Mouse (Mus musculus) hindbrain, embryonic 11.5 days (tissue): Measurements from ENCODE around the gene Batf2. TPM values are rescaled to one million over a fixed set of nuclear protein-coding genes. Genes with fewer than 3 reads are reported as not detected.
"Not testable (repeated sequence)": the region's sequence is repeated elsewhere in the genome, so short reads cannot be mapped to it uniquely, and the experiment has no call there.

Source experiments
- ATAC-seq: fragments of 200-750 bp; cut with Nextera tagmentation; 2 replicates; pipeline ENCODE4 v1.8.0; 2017; ENCODE audit warnings: mild to moderate bottlenecking, moderate TSS enrichment, moderate library complexity; ENCODE audit not compliant: low FRiP score
- DNase-seq: peaks from one replicate; pipeline ENCODE4 v3.0.0-alpha.2; 2015; ENCODE audit warnings: low spot score
- H3K27ac ChIP-seq: fragments of 300-500 bp; sonication (generic); 2 replicates; pipeline ENCODE4 v1.5.1; 2014; ENCODE audit warnings: mild to moderate bottlenecking, low read depth, low read length
- H3K27me3 ChIP-seq: fragments of 300-500 bp; sonication (generic); 2 replicates; pipeline ENCODE4 v1.6.1; 2014; ENCODE audit warnings: mild to moderate bottlenecking, low read length, moderate library complexity, mixed read lengths; ENCODE audit not compliant: control insufficient read depth, insufficient read depth
- H3K36me3 ChIP-seq: fragments of 300-500 bp; sonication (generic); 2 replicates; pipeline ENCODE4 v1.6.1; 2014; ENCODE audit warnings: mild to moderate bottlenecking, low read length, moderate library complexity, mixed read lengths; ENCODE audit not compliant: control insufficient read depth, insufficient read depth
- H3K4me1 ChIP-seq: fragments of 300-500 bp; sonication (generic); replicated peaks from 2 replicates; pipeline ENCODE4 v1.6.1; 2014; ENCODE audit warnings: low read length, mixed read lengths; ENCODE audit not compliant: control insufficient read depth, insufficient read depth
- H3K4me2 ChIP-seq: fragments of 300-500 bp; sonication (generic); replicated peaks from 2 replicates; pipeline ENCODE4 v1.6.1; 2014; ENCODE audit warnings: mild to moderate bottlenecking, low read depth, low read length
- H3K4me3 ChIP-seq: fragments of 300-500 bp; sonication (generic); 2 replicates; pipeline ENCODE4 v1.5.1; 2014; ENCODE audit warnings: low read depth, low read length
- H3K9ac ChIP-seq: fragments of 300-500 bp; sonication (generic); 2 replicates; pipeline ENCODE4 v1.6.1; 2014; ENCODE audit warnings: low read depth, low read length
- H3K9me3 ChIP-seq: fragments of 300-500 bp; sonication (generic); 2 replicates; pipeline ENCODE4 v1.6.1; 2016; ENCODE audit warnings: low read length; ENCODE audit not compliant: control insufficient read depth
- WGBS: fragments of 180-500 bp; shearing (Covaris S2); extraction: QIAGEN DNeasy Blood & Tissue Kit; methylation state at CpG from one replicate; pipeline ENCODE4 v1.1.7; 2014; 5-methylcytosine and 5-hydroxymethylcytosine counted together
- polyA plus RNA-seq: library from polyadenylated mRNA; unstranded; fragments of >200 nt; fragmentation: Nextera tagmentation; extraction: Ambion mirVana; gene quantifications from 2 replicates; pipeline ENCODE4 v1.2.1, GENCODE M21; 2014

Batf2 gene
- polyA plus RNA-seq, 1 experiment from 2014 or later = 0.32 TPM

DNA sequence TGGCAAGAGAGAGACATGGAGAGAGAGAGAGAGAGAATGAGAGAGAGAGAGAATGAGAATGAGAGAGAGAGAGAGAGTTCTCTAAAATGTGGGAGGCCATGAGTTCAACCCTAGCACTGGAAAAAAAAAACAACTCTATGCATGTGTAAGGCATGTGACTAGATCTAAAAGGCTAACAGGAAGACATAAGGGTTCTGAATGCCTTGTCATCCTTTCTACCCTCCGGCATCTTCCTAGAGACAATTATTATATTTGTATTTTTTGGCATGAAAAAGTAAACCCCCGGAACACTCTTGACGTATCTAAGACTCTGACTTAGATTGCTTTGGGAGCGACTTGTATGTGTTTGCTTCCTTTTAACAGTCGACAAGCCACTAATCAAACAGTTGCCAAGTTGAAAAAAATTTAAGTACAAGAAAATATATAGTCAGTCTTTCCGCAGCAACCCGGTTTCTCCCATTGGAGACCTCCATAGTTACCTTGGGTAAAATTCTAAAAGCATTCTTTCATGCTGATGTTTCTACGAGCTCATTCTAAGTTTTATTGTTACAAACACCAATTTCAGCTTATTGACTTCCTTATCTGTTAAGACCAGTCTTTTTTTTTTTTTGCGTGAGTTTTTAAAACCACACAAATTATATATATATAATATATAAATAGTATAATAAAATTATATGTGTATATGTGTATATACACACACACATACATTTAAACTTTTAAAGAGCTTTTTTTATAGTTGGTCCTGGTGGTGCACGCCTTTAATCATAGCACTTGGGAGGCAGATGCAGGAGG lies 13.8 kb upstream of the Batf2 start:
- no peaks in the 10 kb centered on the region for H3K4me1 ChIP-seq
- no peaks in the 10 kb centered on the region for H3K36me3 ChIP-seq
- H3K27me3 ChIP-seq = no peaks in the 10 kb centered on the region
- no peak overlapping the region; the same call in 1 of the 2 replicates for H3K9ac ChIP-seq
- H3K4me3 ChIP-seq = peak overlapping the region; percentile 45
- no peak for ATAC-seq
- no peak overlapping the region for H3K27ac ChIP-seq
- H3K9me3 ChIP-seq = no peaks in the 10 kb centered on the region
- no peak for DNase-seq
- 75% methylated on average over 10 of the region's 10 CpGs for WGBS
- H3K4me2 ChIP-seq = peak overlapping the region; percentile 47

DNA sequence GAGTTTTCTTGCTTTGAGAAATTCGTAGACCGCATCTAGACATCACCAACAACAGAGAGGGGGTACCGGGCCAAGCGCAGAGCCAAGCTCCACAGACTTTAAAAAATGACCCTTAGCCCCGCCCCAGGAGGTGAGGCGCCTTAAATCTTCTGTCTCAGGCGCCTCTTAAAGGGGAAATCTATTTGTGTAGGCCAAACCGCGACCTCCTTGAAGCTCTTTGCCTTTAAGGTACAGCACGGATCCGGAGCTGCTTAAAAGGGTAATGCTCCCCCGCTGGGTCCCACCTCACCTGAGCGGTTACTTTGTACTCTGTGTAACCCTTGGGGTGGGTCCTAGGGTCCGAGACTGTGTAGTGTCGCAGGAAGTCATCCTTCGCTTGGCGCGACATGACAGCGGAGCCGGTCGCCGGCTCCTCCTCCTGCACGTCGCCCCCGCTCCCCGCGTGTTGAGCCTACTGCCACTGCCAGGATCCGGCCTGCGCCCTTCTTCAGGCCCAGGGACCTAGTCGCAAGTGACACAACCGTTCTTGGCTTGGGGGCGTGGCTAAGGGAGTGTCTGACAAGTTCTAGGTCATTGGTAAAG lies 12.9 kb upstream of the Batf2 start, which contains the start of gene Snx15:
TSS of gene Snx15 (minus strand) at position 545 of the 582 bp plus-strand sequence.
- H3K27me3 ChIP-seq = no peaks in the 10 kb centered on the region
- peak within 1 kb of the TSS; percentile 47 for H3K4me2 ChIP-seq
- peak within 1 kb of the TSS; percentile 61 for H3K9ac ChIP-seq
- ATAC-seq (peak; percentile 92), DNase-seq (peak; percentile 92)
- H3K4me1 ChIP-seq = no peaks in the 10 kb centered on the region
- H3K36me3 ChIP-seq = no peaks in the 10 kb centered on the region
- H3K27ac ChIP-seq = peak within 1 kb of the TSS; percentile 74; the same call in 1 of the 2 replicates
- under 1% methylated on average over 32 of the region's 32 CpGs for WGBS
- peak within 1 kb of the TSS; percentile 45 for H3K4me3 ChIP-seq
- H3K9me3 ChIP-seq = no peaks in the 10 kb centered on the region

DNA sequence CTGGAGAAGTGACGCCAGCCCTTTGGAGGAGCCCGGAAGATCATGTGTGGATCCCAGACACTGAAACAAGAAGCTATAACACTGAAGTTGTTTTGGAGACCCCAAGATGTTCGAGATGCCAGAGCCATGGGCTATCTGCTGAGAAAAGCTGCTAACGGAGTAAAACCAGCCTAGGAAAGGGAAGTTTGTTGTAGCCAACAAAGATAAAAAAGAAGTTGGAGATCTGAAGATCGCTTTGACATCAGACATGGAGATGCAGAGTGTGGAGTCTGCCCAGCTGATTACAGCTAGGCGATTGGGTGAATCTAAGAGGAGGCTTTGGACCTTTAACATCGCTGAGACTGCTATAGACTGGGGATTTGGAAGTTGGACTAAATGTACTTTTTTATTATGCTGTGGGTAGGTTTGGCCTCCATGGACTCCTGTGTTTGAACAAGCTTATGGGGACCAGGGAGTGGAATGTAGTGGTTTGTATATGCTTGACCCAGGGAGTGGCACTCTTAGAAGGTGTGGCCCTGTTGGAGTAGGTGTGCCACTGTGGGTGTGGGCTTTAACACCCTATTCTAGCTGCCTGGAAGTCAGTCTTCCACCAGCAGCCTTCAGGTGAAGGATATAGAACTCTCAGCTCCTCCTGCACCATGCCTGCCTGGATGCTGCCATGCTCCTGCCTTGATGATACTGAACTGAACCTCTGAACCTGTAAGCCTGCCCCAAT lies 10.2 kb upstream of the Batf2 start:
- not testable (repeated sequence) for H3K4me2 ChIP-seq, H3K4me1 ChIP-seq, H3K36me3 ChIP-seq, H3K9ac ChIP-seq, H3K9me3 ChIP-seq, ATAC-seq, H3K27me3 ChIP-seq, H3K27ac ChIP-seq, H3K4me3 ChIP-seq, DNase-seq
- 83% methylated on average over 7 of the region's 7 CpGs for whole genome bisulfite sequencing

DNA sequence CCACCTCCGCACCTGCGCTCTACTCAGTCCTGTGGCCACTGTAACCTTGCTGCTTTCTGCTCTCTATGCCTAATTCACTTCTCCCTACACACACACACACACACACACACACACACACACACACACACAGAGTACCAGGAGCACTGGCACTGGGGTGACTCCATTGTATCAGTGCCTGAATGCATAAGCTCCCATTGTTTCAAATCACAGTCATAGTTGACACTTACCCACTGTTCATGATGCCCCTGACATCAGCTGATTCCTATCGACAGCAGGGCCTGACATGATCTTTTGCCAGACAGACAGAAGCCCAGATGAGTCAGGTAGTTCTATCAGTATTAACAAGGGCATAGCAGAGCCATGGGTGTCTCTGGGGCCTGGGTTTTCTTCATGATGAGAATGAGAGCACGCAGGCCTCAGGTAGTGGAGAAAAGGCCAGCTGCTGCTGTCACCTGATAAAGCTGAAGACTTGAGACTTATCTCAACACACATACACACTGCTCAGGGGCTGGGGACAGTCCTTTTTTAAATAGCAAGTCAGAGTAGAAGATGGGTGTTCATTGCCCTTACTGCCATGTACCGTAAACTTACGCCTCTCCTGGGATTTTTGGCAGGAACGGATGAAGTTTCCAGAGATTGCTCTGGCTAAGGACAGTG lies 8.5 kb upstream of the Batf2 start:
- ATAC-seq (no peak), DNase-seq (no peak)
- Histone ChIP-seq H3K9ac (no peak overlapping the region), H3K27ac (no peak overlapping the region), H3K9me3 (no peaks in the 10 kb centered on the region), H3K27me3 (no peaks in the 10 kb centered on the region), H3K4me2 (no peak overlapping the region; the same call in 1 of the 2 replicates), H3K4me1 (no peaks in the 10 kb centered on the region), H3K4me3 (no peak overlapping the region), H3K36me3 (no peaks in the 10 kb centered on the region)
- WGBS = 87% methylated on average over 7 of the region's 7 CpGs

DNA sequence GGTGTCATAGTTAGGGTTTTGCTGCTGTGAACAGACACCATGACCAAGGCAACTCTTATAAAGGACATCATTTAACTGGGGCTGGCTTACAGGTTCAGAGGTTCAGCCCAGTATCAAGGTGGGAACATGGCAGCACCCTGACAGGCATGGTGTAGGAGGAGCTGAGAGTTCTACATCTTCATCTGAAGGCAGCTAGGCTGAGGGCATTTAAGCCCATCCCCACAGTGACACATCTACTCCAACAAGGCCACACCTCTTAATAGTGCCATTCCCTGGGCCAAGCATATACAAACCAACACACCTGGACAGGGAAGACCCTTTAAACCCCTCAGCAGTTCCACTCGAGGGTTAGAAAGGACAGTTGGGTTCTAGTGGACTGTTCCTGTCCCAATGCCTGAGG lies 7.6 kb upstream of the Batf2 start:
- H3K4me2 ChIP-seq, H3K9ac ChIP-seq, H3K4me3 ChIP-seq, H3K4me1 ChIP-seq, H3K27ac ChIP-seq, ATAC-seq, H3K36me3 ChIP-seq, H3K27me3 ChIP-seq, DNase-seq, H3K9me3 ChIP-seq: not testable (repeated sequence)
- WGBS = 52% methylated on average over 1 of the region's 1 CpGs

DNA sequence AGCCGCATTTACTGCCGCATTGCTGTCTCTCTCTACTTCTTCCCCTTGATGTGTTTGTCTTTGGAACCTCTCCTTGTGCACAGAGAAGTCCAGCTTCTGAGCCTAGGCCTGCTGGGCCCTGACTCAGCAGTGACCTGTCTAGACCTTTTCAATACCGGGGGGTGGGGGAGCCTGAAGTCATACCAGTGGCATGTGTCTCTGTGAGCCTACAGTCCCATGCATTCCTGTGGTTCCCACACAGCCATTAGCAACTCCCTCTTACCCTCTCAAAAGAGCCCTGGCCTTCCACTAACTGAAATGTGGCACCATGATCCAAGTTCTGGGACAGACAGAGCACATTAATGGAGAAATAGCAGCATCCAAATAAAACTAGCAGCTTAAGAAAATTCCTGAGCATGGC lies 4.4 kb upstream of the Batf2 start:
- no peaks in the 10 kb centered on the region for H3K36me3 ChIP-seq
- no peak for DNase-seq
- WGBS = 86% methylated on average over 3 of the region's 3 CpGs

DNA sequence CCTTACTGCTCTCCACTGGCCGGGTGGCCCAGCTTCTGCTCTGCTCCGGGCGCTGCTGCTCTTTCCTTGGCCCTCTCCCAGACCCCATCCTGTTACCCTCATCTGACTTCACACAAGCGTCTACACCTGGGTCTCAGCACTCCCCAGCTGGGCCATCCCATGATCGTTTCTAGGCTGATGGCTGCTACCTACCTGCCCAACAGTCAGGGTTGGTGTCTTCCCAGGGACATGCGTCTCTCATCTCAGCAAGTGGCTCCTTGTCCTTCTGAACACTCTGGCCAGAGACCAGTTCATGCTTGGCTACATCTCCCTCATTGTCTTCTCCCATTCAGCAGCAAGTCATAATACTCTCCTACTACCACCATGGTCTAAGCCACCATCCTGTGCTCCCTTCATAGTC lies 1.1 kb upstream of the Batf2 start:
- H3K4me2 ChIP-seq = peak overlapping the region; percentile 82
- DNase-seq (no peak), ATAC-seq (no peak)
- no peaks in the 10 kb centered on the region for H3K36me3 ChIP-seq
- H3K4me1 ChIP-seq = no peaks in the 10 kb centered on the region; the same call in 1 of the 2 replicates
- WGBS = 95% methylated on average over 6 of the region's 6 CpGs
- no peak overlapping the region for H3K27ac ChIP-seq
- H3K9me3 ChIP-seq = no peaks in the 10 kb centered on the region
- H3K4me3 ChIP-seq = no peak overlapping the region
- H3K27me3 ChIP-seq = no peaks in the 10 kb centered on the region
- H3K9ac ChIP-seq = peak overlapping the region; percentile 76; the same call in 1 of the 2 replicates

More for the DNA sequence above, 4.4 kb upstream of the Batf2 start:
- Histone ChIP-seq H3K27ac (no peak overlapping the region), H3K27me3 (no peaks in the 10 kb centered on the region), H3K9ac (no peak overlapping the region), H3K4me1 (no peaks in the 10 kb centered on the region; the same call in 1 of the 2 replicates), H3K4me3 (no peak overlapping the region), H3K9me3 (no peaks in the 10 kb centered on the region), H3K4me2 (no peak overlapping the region)
- no peak for ATAC-seq

DNA sequence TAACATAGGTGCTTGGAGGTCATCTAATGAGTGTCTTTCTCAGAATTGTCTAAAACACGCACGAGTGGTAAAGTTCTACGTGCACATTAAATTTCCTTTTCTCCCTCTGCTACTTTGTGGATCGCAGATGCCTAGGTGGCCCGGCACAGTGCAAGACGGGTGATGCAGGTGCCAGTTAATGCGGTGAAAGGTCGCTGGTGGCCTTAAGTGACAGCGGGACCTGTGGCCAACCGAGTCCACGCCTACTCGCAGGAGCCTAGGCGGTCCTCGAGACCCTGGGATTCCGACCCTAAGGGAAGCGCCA lies 457 bp upstream of the Batf2 start:
- WGBS = 11% methylated on average over 16 of the region's 16 CpGs
- Histone ChIP-seq H3K9me3 (no peaks in the 10 kb centered on the region), H3K9ac (peak overlapping the region; percentile 76), H3K4me2 (peak overlapping the region; percentile 82), H3K27ac (peak overlapping the region; percentile 96), H3K4me3 (peak overlapping the region; percentile 56), H3K4me1 (no peaks in the 10 kb centered on the region; the same call in 1 of the 2 replicates), H3K27me3 (no peaks in the 10 kb centered on the region), H3K36me3 (no peaks in the 10 kb centered on the region)
- ATAC-seq = no peak
- no peak for DNase-seq
